Mouse (Mus musculus) kidney, embryonic 15.5 days (tissue): ENCODE data around the gene Spef2. TPM values are rescaled to one million over a fixed set of nuclear protein-coding genes. Genes with fewer than 3 reads are reported as not detected.
A peak's percentile ranks its signal among the peaks of the same experiment; 100 is the strongest.
"Not testable (repeated sequence)": the region's sequence is repeated elsewhere in the genome, so short reads cannot be mapped to it uniquely, and the experiment has no call there.

ENCODE experiments used
- ATAC-seq: fragments of 200-750 bp; cut with Nextera tagmentation; replicated peaks from 2 replicates; pipeline ENCODE4 v1.8.0; 2017; ENCODE audit warnings: moderate TSS enrichment; ENCODE audit not compliant: low FRiP score
- H3K27ac ChIP-seq: fragments of 300-500 bp; sonication (generic); 2 replicates; pipeline ENCODE4 v1.5.1; 2015; ENCODE audit warnings: mild to moderate bottlenecking, inconsistent platforms
- H3K27me3 ChIP-seq: fragments of 300-500 bp; sonication (generic); 2 replicates; pipeline ENCODE4 v1.6.1; 2015; ENCODE audit warnings: inconsistent platforms
- H3K36me3 ChIP-seq: fragments of 300-500 bp; sonication (generic); 2 replicates; pipeline ENCODE4 v1.6.1; 2015; ENCODE audit warnings: inconsistent platforms
- H3K4me1 ChIP-seq: fragments of 300-500 bp; sonication (generic); 2 replicates; pipeline ENCODE4 v1.6.1; 2015; ENCODE audit warnings: inconsistent platforms
- H3K4me2 ChIP-seq: fragments of 300-500 bp; sonication (generic); 2 replicates; pipeline ENCODE4 v1.6.1; 2015; ENCODE audit warnings: moderate library complexity, mild to moderate bottlenecking, inconsistent platforms
- H3K4me3 ChIP-seq: fragments of 300-500 bp; sonication (generic); replicated peaks from 2 replicates; pipeline ENCODE4 v1.5.1; 2015; ENCODE audit warnings: mild to moderate bottlenecking, inconsistent platforms
- H3K9ac ChIP-seq: fragments of 300-500 bp; sonication (generic); 2 replicates; pipeline ENCODE4 v1.6.1; 2015; ENCODE audit warnings: mild to moderate bottlenecking, inconsistent platforms
- H3K9me3 ChIP-seq: fragments of 300-500 bp; sonication (generic); replicated peaks from 2 replicates; pipeline ENCODE4 v1.6.1; 2016; ENCODE audit warnings: inconsistent platforms
- WGBS: fragments of 180-500 bp; shearing (Covaris S2); methylation state at CpG from one replicate; pipeline ENCODE4 v1.1.7; 2015; ENCODE audit warnings: mixed read lengths; 5-methylcytosine and 5-hydroxymethylcytosine counted together
- polyA plus RNA-seq: library from polyadenylated mRNA; unstranded; fragments of >200 nt; fragmentation: Nextera tagmentation; extraction: Ambion mirVana; gene quantifications from 2 replicates; pipeline ENCODE4 v1.2.1, GENCODE M21; 2015

Gene Spef2
- polyA plus RNA-seq = 0.27 and 0.36 TPM in 2 replicates

DNA sequence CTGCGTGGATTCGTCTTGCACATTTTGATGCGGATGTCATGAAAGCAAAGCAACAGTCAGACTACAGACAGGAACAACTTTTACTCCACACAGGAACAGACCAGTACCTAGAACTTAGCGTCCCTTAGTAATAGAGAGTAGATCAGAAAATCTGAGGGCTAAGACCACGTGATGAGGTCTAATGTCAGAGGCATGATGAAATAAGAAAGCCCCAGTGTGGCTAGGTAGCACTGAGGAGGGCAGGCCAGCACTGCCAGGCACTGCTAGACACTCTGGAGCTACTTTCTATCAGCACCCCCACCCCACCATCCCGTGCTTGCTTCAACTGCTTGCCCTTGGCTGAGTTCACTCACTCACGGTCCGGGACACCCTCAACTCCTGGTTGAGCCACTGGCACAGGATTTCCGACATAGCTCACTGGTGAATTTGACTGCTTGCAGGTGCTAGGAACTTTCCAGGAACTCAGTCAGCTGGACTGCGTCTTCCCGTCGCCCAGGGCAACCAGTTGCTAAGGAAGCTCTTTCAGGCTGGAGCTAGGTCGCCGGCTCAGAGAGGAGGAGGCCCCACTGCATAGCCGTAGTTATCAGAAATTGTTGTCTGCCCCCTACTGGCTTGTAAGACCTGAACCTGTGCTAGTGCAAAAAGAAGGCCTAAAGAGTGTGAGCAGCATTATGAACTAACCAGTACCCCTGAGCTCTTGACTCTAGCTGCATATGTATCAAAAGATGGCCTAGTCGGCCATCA is at the start of gene Spef2:
Spef2 (minus strand) TSS at position 510 of the 744 bp plus-strand sequence.
- WGBS = 28% methylated on average over 16 of the region's 16 CpGs
- no peaks in the 10 kb centered on the region for H3K9me3 ChIP-seq
- H3K27ac ChIP-seq = no peak within 1 kb of the TSS
- ATAC-seq = peak; percentile 99
- H3K4me2 ChIP-seq = peak within 1 kb of the TSS; percentile 55
- H3K4me1 ChIP-seq = no peaks in the 10 kb centered on the region
- no peak within 1 kb of the TSS for H3K9ac ChIP-seq
- H3K36me3 ChIP-seq = no peaks in the 10 kb centered on the region
- no peaks in the 10 kb centered on the region for H3K27me3 ChIP-seq
- H3K4me3 ChIP-seq = peak within 1 kb of the TSS; percentile 29

DNA sequence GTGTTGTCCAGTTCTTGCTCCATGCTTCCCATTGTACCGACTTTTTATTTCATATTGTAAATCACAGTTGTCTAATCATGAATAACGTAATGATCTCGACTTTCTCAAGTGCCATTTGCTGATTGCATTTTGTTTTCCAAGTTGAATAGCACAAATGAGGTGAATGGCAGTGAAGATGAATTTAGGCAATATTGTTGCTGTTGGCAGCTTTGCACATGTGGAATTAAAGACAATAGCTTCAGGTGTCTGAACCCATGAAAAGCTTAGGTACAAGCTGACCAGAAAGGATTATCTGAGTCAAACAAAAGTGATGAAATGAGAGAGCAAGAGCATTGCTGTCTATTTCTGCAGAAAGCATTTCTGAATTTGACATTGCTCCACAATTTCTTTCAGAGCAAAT is 45.5 kb upstream of the Spef2 start:
- no peaks in the 10 kb centered on the region for H3K4me1 ChIP-seq
- no peak overlapping the region for H3K4me3 ChIP-seq
- no peaks in the 10 kb centered on the region for H3K9me3 ChIP-seq
- WGBS = 88% methylated on average over 3 of the region's 3 CpGs
- no peak overlapping the region for H3K27ac ChIP-seq
- H3K27me3 ChIP-seq = no peaks in the 10 kb centered on the region
- H3K4me2 ChIP-seq = no peak overlapping the region
- H3K9ac ChIP-seq = no peak overlapping the region
- ATAC-seq = no peak
- no peaks in the 10 kb centered on the region for H3K36me3 ChIP-seq

DNA sequence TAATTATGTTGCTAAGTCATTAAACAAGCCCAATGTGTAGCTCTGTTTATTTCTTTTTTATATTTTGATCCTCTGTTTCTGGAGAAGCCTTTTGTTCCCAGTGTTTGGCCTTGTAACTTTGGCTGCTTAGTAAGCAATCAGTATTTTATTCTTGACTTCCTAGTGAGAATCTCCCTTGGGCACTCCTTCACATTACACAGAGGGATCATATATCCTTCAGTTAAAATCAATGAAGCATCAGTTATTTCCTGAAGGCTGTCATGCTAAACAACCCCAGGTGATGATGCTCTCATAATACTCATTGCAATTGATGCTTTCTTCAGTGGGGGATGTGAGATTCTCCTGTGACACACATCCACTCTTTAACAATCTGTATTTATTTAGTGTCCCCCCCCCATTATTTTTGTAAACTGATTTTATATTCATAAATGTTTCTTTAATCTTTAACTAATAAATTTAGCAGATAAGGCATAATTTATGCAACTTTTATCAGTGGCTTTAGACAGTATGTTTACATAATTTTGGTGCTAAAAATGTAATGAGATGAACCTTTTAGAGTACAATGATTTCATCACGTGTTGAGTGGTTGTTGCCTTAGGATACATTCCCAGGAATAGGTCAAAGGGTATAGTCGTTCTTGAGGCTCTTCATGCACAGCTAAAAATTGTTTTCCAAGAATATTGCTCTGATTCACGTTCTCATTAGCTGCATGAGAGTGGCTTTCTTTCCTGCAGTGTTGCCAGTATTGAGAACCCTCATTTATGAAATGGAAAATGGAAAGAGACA is 39.8 kb upstream of the Spef2 start:
- H3K4me2 ChIP-seq = no peak overlapping the region
- H3K4me3 ChIP-seq = no peak overlapping the region
- no peaks in the 10 kb centered on the region for H3K36me3 ChIP-seq
- 28% methylated on average over 3 of the region's 3 CpGs for WGBS
- H3K27me3 ChIP-seq = no peaks in the 10 kb centered on the region
- H3K9me3 ChIP-seq = no peaks in the 10 kb centered on the region
- ATAC-seq = peak; percentile 73
- H3K4me1 ChIP-seq = no peaks in the 10 kb centered on the region
- H3K27ac ChIP-seq = no peak overlapping the region
- H3K9ac ChIP-seq = no peak overlapping the region

GRCm38 (mm10) chr15:9774222-9775142 is 25.8 kb upstream of the Spef2 start:
- H3K4me1 ChIP-seq, H3K9me3 ChIP-seq: not testable (repeated sequence)

DNA sequence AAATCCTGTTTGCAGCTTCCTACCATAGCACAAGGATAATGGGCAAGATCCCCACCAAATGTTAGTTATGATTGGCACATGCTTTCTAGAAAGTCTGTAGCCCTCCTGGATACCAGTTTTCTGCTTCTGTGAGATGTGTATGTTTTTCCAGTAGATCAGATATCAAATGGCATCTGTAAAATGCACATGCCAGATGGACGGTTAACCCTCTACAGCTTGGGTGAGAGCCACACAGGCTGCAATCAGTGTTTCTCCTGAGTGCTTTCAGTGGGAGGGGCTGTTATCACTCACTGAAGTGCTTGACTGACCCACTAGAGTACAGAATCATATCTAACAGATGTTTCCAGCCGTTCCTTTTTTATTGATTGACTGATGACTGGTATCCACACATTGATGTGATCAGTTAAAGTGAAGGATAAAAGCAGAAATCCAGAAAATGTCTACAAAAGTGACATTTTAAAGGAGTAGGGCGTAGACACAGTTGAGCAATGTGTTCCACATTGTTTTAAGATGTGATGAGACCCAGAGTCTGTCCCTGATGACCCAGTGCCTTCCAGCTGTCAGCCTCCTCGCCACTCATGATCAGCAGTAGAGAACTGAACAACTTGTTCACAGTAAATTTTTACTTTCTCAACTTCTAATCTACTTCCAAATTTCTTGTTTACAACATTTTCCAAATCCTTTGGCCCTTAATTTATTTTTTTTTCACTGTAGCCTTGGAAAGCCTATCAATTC is 19.7 kb upstream of the Spef2 start:
- Histone ChIP-seq H3K36me3 (no peaks in the 10 kb centered on the region), H3K4me1 (no peaks in the 10 kb centered on the region), H3K9me3 (no peaks in the 10 kb centered on the region), H3K27me3 (no peaks in the 10 kb centered on the region), H3K4me3 (no peak overlapping the region), H3K9ac (no peak overlapping the region), H3K27ac (no peak overlapping the region), H3K4me2 (no peak overlapping the region)
- 50% methylated on average over 4 of the region's 4 CpGs for WGBS
- no peak for ATAC-seq

More at GRCm38 (mm10) chr15:9774222-9775142, 25.8 kb upstream of the Spef2 start:
- 90% methylated on average over 6 of the region's 6 CpGs for WGBS
- not testable (repeated sequence) for H3K36me3 ChIP-seq, H3K27me3 ChIP-seq, H3K9ac ChIP-seq, ATAC-seq, H3K4me2 ChIP-seq, H3K27ac ChIP-seq, H3K4me3 ChIP-seq

- ATAC-seq = no peak
- no peak overlapping the region for H3K27ac ChIP-seq
- no peaks in the 10 kb centered on the region for H3K9me3 ChIP-seq
- no peak overlapping the region for H3K4me2 ChIP-seq
- no peaks in the 10 kb centered on the region for H3K36me3 ChIP-seq
- H3K9ac ChIP-seq = no peak overlapping the region
- H3K4me1 ChIP-seq = no peaks in the 10 kb centered on the region
- H3K4me3 ChIP-seq = no peak overlapping the region
- H3K27me3 ChIP-seq = no peaks in the 10 kb centered on the region
These were observed 18.4 kb upstream of the Spef2 start for GRCm38 (mm10) chr15:9767034-9767433.

DNA sequence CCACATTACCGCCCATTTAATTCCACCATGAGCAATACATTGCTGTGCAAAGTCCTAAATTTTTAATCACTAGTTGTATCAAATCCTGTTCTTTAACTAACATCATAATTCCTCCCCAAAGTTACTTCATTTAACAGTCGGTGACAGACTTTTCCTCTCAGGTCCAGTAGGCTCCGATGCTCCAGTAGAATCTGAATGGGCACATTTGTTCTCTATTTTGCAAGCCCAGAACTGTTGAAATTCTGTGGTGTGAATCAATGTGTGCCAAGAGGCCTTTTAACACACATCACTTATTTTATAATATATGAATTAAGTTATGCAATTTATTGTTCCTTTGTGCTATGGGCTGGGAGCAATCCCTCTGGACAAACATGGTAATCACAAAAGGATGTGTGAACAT is 2.3 kb upstream of the Spef2 start:
- 91% methylated on average over 3 of the region's 3 CpGs for WGBS

DNA sequence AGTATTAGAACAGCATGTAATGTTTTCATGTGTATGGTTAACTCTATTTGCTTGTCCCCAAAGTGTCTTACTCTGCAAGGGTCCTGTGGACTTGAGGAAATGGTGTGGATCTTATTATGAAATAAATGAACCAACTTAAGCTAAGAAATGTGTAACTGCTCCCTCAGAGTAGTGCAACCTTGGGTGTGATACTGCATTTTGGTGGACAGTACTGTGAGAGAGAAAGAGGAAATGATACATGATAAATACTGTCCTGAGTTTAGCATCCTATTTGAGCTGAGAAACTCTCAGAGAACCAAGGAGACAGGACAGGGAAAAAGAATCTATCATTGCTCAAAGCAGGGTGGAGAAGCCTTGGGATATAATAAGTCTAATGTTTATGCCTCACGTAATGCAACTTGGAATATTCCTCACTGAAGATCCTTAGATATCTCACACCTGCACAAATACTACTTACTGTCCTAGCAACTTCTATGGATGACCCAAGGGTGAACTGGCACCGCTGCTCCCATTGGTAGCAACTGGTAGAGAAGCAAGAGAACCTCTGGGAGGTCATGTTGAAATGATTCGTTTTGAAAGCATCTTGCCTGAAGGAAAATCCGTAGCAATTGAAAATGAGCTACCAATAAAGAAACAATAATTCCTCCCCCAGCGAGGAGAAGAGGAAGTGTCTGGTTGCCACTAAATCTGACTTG is 1.1 kb downstream of the Spef2 start:
- Histone ChIP-seq H3K9me3 (no peaks in the 10 kb centered on the region), H3K27ac (no peak overlapping the region), H3K4me3 (no peak overlapping the region), H3K27me3 (no peaks in the 10 kb centered on the region), H3K36me3 (no peaks in the 10 kb centered on the region), H3K4me1 (no peaks in the 10 kb centered on the region), H3K9ac (no peak overlapping the region), H3K4me2 (no peak overlapping the region)
- no peak for ATAC-seq
- WGBS = 63% methylated on average over 5 of the region's 5 CpGs

More for the DNA sequence above, 2.3 kb upstream of the Spef2 start:
- no peak overlapping the region for H3K27ac ChIP-seq
- H3K27me3 ChIP-seq = no peaks in the 10 kb centered on the region
- H3K9me3 ChIP-seq = no peaks in the 10 kb centered on the region
- no peak overlapping the region for H3K9ac ChIP-seq
- no peaks in the 10 kb centered on the region for H3K4me1 ChIP-seq
- no peak overlapping the region for H3K4me2 ChIP-seq
- ATAC-seq = no peak
- H3K36me3 ChIP-seq = no peaks in the 10 kb centered on the region
- no peak overlapping the region for H3K4me3 ChIP-seq

DNA sequence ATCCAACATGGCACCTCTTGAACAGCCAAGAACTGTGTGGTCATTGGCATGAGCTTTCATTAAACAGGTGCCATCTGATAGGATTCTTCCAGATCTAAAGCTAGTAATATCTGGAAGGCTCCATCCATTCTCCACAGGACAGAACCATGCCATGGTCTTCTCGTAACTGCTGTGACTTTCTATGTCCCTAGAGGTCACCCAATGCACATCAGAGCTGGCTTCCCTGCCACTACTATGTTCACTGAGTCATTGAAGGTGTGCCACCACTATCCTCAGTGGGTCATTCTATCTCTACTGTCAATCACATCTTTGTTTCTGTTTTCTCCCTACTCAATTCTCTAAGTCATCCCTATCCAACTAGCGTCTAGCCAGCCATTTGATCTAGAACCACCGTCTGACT is 6.5 kb downstream of the Spef2 start:
- Histone ChIP-seq H3K4me2 (no peak overlapping the region), H3K4me3 (no peak overlapping the region), H3K27ac (no peak overlapping the region), H3K36me3 (no peaks in the 10 kb centered on the region), H3K4me1 (no peaks in the 10 kb centered on the region), H3K9me3 (no peaks in the 10 kb centered on the region), H3K27me3 (no peaks in the 10 kb centered on the region), H3K9ac (no peak overlapping the region)
- WGBS = 90% methylated on average over 3 of the region's 3 CpGs
- ATAC-seq = no peak

DNA sequence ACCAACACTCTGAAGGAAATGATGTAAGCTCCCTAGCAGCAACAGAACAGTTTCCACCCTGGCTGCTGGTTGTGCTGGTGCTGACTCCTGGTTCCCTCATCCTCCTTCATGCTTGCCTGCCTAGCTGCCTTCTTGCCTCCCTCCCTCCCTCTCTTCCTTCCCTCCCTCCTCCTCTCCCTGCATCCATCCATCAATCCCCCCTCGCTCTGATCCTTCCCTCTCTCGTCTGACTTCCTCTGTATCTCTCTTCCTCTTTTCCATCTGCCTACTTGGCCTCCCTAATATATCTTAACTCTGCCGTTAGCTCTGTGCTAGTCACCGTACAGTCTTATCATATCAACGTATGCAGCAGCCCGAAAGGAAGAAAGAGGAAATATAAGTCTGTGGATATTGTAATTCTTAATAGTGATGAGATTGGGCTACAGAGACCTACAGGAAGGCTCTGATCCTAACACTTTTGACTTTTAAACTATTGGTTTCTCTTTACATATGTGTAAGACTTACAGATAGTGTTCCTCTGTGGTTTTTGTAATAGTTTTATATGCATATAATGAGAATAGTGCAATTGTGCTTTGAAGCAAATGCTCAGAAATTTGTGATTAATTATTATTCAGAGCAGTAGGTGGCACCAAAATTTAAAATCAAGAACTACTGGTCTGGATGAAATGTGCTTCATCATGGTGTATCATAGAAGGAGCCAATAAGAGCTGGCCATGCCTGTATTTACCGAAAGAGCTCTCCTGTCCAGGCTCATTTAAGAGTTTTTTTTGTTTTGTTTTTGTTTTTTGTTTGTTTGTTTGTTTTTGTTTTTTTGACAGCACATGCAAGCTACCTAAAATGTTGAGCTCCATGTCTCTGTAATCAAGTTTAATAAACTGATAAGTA is 33.9 kb downstream of the Spef2 start:
- 69% methylated on average over 7 of the region's 7 CpGs for WGBS
- no peak for ATAC-seq

More for the DNA sequence above, 33.9 kb downstream of the Spef2 start:
- no peaks in the 10 kb centered on the region for H3K36me3 ChIP-seq
- no peak overlapping the region for H3K4me3 ChIP-seq
- no peak overlapping the region for H3K9ac ChIP-seq
- no peak overlapping the region for H3K4me2 ChIP-seq
- H3K4me1 ChIP-seq = no peaks in the 10 kb centered on the region
- H3K27me3 ChIP-seq = no peaks in the 10 kb centered on the region
- no peaks in the 10 kb centered on the region for H3K9me3 ChIP-seq
- H3K27ac ChIP-seq = no peak overlapping the region
